Mouse (Mus musculus): ENCODE data around the gene Ankrd34a.

Ankrd34a gene

DNA sequence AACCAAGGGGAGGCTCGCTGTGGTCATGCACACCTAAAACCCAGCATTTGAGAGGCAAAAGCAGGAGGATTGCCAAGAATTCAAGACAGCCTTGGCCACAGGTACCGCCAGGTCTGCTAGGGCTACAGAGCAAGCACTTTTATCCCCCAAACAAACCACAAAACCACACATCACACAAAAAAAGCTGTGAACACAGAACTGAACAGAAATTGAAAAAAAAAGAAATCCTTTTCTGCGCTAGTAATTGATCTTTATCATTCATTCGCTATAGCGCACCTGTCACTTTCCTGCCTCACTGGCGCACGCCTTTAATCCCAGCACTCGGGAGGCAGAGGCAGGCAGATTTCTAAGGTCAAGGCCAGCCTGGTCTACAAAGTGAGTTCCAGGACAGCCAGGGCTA, 33.2 kb upstream of the Ankrd34a start:
- DNase-seq (ENCODE audit: low spot score in 2 of 2), result no peak

- no peak for DNase-seq (ENCODE audit: low spot score in 2 of 2)
Measured at GRCm38 (mm10) chr3:96563911-96564632, 32.4 kb upstream of the Ankrd34a start.

- no peak for DNase-seq (ENCODE audit: low spot score in 2 of 2)
Measured at GRCm38 (mm10) chr3:96564633-96565032, 31.8 kb upstream of the Ankrd34a start.

DNA sequence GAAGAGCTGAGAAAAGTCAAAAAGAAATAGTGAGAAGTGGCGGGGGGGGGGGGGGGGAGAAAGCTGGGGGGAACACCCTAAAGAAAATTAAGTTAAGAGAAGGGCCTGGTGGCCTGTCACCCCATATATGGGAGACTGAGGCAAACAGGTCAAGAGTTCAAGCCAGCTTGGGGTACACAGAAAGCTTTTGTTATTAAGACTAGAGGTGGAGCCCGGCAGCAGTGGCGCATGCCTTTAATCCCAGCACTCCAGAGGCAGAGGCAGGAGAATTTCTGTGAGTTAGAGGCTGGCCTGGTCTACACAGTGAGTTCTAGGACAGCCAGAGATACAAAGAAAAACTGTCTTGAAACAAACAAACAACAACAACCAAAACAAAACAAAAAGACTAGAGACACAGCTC, 31.3 kb upstream of the Ankrd34a start:
- no peak for DNase-seq (ENCODE audit: low spot score in 2 of 2)

GRCm38 (mm10) chr3:96566661-96567450, 29.6 kb upstream of the Ankrd34a start:
- DNase-seq (ENCODE audit: low spot score in 2 of 2), result no peak

- DNase-seq (ENCODE audit: low spot score in 2 of 2), result no peak
Measured at GRCm38 (mm10) chr3:96568605-96569004, 27.8 kb upstream of the Ankrd34a start.

DNA sequence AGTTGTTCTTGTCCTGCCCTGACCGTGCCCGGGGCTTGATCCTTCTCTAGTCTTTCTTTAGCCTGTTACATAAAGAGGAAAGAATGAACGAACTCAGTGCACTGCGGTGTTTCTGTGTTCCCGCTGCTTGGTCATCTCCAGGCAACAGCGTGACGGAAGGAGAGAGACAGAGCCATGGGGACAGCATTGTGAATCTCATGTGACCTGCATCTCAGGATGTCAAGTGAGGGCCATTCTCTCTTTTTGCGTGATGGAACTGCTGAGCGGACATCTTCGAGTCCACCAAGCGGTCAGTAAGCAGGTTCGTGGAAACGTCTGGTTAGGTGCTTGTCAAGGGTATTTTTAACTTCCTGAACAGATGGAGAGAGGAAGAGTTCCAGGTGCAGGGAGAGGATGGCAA, 26.9 kb upstream of the Ankrd34a start:
- no peak for DNase-seq (ENCODE audit: low spot score in 2 of 2)

DNA sequence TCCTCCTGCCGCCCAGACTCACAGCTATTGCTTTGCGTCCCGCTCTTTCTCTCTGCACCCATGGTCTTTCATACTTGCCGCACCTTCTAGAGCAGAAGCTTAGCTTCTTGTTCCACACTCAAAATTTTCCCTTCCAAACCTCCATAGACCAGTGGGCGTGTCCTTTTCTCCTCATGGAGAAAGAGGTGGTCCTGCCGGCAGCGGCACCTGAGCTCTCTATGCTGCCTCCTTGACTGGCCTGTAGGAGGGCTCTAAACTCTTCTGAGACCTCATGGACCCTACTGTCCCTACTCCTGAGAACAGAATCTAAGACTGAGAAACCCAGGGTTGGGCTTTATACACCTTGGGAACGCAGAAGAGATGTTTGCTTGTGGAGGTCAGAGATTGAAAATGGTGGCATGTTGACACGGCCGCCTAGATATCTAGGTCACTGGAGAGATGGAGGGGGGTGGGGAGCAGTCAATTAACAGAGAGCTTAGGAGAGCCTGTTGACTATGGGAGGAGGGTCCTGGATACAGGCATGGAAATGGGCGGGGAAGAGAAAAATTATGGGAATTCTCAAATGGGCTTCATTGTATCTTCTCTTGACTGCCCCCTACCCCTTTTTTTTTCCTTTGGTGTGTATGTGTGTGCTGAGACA, 26.4 kb upstream of the Ankrd34a start:
- DNase-seq (ENCODE audit: low spot score in 2 of 2), result no peak

- no peak for DNase-seq (ENCODE audit: low spot score in 2 of 2)
Measured at GRCm38 (mm10) chr3:96570643-96571042, 25.8 kb upstream of the Ankrd34a start.

DNA sequence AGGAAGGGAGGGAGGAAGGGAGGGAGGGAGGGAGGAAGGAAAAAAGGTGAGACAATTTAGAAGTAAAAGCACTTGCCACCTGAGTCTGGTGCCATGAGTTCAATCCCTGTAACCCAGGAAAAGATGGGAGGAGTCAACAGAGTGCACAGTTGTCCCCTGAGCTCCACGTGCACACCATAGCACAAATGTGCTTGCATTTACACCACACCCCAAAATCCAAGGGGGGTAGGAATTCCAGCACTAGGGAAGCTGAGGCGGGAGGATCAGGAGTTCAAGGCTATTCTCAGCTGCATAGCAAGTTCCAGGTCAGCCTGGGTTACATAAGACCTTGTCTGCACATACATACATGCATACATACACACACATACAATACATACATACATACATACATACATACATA, 25.1 kb upstream of the Ankrd34a start:
- DNase-seq (ENCODE audit: low spot score in 2 of 2), result no peak

DNA sequence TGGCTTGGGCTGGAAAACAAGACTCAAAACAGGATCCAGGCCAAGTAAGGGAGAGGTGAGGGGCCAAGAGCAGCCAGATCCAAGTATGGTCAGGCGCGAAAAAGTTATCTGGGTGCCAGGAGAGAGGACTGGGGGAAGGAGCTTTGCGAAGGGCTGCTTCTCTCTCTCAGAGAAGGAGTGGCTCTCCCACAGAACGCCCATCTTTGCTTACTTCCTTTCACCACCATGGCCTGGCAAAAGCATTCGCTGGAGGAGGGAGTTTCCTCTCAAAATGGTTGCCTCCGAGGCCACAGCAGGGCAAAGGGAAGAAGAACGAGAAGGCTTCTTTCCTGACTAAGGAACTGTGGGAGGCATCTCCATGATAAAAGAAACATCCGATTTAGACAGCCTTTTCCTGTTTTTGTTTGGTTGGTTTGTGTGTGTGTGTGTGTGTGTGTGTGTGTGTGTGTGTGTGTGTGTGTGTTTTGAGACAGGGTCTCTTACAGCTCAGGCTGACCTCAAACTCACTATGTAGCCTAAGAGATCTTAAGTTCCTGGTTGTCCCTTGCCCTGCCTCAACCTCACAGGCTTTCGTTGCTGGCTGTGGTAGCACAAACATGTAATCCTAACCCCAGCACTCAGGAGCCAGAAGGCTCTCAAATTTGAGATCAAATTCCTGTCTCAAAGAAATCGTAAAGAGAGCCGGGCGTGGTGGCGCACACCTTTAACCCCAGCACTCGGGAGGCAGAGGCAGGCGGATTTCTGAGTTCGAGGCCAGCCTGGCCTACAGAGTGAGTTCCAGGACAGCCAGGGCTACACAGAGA, 24.3 kb upstream of the Ankrd34a start:
- DNase-seq (ENCODE audit: low spot score in 2 of 2), result no peak

DNA sequence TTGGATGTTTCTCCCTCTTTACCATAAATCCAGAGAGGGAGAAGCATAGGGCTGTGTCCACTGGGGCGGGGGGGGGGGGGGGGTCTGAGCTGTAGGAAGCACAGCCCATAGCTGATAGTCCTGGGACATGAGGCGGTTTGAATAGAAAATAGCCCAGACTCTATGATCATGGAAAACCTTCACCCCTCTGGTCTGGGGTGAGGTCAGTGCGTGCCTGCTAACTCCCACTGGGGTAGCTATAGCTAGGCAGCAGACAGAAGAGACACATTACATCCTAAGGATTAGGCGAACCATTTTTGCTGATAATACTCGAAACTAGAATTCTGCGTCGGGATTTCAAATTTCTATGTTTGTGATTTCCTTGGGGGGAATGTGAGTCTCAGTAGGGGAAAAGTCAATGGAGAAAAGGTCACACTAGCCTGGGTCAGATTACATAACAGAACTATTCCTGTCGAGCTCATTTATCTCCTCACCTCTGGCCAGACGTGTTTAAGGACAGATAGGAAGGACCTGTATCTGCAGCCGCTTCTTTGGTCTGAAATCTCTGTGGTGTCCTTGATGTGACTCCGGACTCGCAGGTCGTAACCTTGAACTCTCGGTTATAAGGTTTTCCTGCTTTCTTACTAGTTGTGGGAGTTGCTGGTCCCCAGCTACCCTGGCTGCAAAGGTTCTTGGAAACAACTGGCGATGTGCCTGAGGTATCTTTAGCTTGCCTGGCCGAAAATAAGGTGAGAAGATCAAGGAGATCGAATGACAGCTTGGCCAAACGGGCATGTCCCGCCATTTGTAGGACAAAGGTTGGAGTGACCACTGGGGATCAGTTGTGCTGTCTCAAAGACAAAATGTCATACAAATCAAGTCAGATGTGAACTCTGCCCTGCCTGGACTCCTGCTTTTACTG, 22.6 kb upstream of the Ankrd34a start:
- DNase-seq (ENCODE audit: low spot score in 2 of 2), result no peak

- DNase-seq (ENCODE audit: low spot score in 2 of 2), result no peak
Measured at GRCm38 (mm10) chr3:96575272-96575984, 21.0 kb upstream of the Ankrd34a start.

- no peak for DNase-seq (ENCODE audit: low spot score in 2 of 2)
Measured at GRCm38 (mm10) chr3:96576005-96576658, 20.3 kb upstream of the Ankrd34a start.

DNA sequence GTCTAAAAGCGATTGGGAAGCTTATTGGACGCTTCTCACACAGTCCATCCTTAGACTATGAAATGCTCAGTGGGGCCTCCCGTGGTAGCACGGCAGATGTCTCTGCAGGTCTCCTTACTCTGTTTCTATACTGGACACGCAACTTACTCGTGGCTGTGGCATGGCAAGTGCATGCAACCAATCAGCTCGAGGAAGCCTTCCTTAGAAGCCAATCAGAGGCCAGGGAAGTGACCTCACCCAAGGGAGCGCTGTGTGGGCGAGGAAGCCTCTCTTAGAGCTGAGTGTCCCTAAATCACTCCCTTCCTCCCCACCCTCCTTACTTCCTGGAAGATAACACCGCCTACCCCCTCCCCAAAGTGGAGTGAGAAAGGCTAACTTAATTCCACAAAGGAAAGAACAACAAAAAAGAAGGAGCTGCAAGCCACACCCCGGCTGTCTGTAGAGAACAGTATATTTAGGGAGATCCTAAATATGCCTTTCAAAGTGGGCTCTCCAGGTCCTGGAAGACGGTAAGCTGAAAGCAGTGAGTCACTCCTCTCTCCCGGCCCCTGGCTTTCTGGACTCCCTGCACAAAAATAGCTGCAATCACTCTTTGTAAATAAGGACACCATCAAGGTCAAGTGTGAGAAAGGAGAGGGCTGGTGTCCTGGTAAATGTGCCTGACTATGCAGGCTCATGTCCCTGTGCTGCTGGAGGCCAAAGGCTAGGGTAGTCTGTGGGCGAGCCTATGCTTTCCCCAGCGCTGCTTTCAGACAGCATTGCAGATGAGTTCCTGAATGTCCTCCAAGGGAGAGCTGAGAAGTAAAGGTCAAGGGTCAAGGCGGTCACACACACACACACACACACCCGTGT, 19.5 kb upstream of the Ankrd34a start, which contains the start of gene Gm16253:
TSS of gene Gm16253 (plus strand) at position 295 of the 852 bp plus-strand sequence.
- peak; percentile 91 to 95 for DNase-seq (ENCODE audit: low spot score in 2 of 2)

DNA sequence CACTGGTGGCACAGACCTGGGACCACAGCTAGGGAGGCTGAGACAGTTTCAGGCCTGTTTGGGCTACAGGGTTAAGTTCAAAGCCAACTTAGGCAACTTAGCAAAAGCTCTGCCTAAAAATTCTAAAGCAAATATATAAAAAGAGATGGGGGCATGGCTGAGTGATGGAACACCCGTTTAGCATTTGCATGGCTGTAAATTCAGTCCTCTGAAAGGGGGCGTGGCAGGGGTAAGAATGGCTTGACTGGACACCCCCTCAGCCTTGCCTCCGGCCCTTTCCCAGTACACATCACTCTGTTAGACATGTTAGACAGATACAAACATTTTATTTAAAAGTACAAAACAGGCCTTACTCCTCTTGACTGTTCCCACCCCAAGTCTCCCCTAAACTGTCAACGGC, 18.9 kb upstream of the Ankrd34a start:
- no peak for DNase-seq (ENCODE audit: low spot score in 2 of 2)

DNA sequence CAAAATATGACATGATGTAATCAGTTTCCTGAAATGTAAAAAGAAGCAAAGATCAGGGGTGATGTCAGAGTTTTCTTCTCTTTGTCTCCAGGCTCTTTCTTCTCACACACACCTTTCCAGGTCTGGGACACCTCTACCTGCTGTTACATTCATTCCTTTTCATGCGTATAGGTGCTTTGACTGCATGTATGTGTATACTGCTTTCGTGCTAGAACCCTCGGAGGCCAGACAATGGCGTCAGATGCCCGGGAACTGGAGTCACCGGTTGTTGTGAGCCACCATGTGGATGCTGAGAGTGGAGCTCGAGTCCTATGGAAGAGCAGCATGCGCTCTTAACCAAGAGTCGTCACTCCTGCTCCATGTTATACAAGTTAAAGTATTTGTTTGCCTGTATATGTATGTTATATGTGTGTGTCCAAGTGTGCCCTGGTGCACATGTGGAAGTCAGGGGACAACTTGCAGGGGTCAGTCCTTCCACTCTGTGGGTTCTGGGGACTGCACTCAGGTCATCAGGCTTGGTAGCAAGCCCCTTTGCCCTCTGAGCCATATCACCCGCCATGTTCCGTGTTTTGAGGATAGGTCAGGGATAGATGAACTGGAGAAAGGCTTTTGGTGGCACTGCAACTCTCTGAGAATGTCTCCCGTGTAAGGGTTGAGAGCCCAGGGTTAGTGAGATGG, 17.7 kb upstream of the Ankrd34a start:
- no peak for DNase-seq (ENCODE audit: low spot score in 2 of 2)

DNA sequence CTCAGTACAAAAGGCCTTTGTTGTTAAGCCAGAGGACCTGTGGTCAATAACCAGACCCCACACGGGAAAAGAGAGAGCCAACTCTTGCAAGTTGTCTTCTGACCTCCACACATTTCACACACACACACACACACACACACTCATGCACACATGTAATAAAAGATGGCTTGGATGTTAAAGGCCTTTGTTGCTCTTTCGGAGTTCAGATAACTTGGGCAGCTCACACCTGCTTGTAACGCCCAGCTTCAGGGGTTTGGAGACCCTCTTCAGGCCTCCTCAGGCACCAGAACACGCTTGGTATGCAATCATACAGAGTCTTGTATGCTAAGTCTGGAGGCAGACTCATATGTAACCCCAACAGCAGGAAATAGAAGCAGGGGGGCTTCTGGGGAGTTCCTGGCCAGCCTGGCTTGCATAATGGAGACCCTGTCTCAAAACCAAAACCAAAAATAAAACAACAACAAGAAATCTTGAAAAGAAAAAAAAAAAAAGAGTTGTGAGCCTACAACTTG, 17.1 kb upstream of the Ankrd34a start:
- no peak for DNase-seq (ENCODE audit: low spot score in 2 of 2)
